Mouse (Mus musculus) thymus, postnatal 10 days (tissue): ENCODE measurements around the gene Gm20696.

Experiments used
- DNase-seq, 2 experiments: peaks; one replicate each; pipeline ENCODE4 v3.0.0; 2021; ENCODE audit warnings: low spot score in 2 of 2

The Gm20696 gene

GRCm38 (mm10) chr6:99263061-99263885 lies 403.3 kb downstream of the Gm20696 start:
- DNase-seq: no peak

- DNase-seq: no peak
Measured at GRCm38 (mm10) chr6:99261737-99262130, 404.9 kb downstream of the Gm20696 start.

GRCm38 (mm10) chr6:99260941-99261736 lies 405.5 kb downstream of the Gm20696 start:
- no peak for DNase-seq

GRCm38 (mm10) chr6:99258346-99258745 lies 408.3 kb downstream of the Gm20696 start:
- DNase-seq: no peak

GRCm38 (mm10) chr6:99257676-99258075 lies 408.9 kb downstream of the Gm20696 start:
- no peak for DNase-seq

- DNase-seq: no peak
Measured at GRCm38 (mm10) chr6:99253331-99253730, 413.3 kb downstream of the Gm20696 start.

- DNase-seq: no peak
Measured at GRCm38 (mm10) chr6:99252816-99253215, 413.8 kb downstream of the Gm20696 start.

GRCm38 (mm10) chr6:99251924-99252323 lies 414.7 kb downstream of the Gm20696 start:
- DNase-seq: no peak

- no peak for DNase-seq
Measured at GRCm38 (mm10) chr6:99251222-99251621, 415.4 kb downstream of the Gm20696 start.

- no peak for DNase-seq
Measured at GRCm38 (mm10) chr6:99249496-99250030, 417.0 kb downstream of the Gm20696 start.

GRCm38 (mm10) chr6:99248396-99248795 lies 418.2 kb downstream of the Gm20696 start:
- no peak for DNase-seq

GRCm38 (mm10) chr6:99241625-99242395 lies 424.8 kb downstream of the Gm20696 start:
- DNase-seq: peak in 1 of 2 experiments; percentile 25

- no peak for DNase-seq
Measured at GRCm38 (mm10) chr6:99240764-99241163, 425.8 kb downstream of the Gm20696 start.

- DNase-seq: no peak
Measured at GRCm38 (mm10) chr6:99235588-99235987, 431.0 kb downstream of the Gm20696 start.

- no peak for DNase-seq
Measured at GRCm38 (mm10) chr6:99233411-99233810, 433.2 kb downstream of the Gm20696 start.

- DNase-seq: no peak
Measured at GRCm38 (mm10) chr6:99228336-99228870, 438.2 kb downstream of the Gm20696 start.

GRCm38 (mm10) chr6:99221147-99221546 lies 445.4 kb downstream of the Gm20696 start:
- DNase-seq: no peak

- no peak for DNase-seq
Measured at GRCm38 (mm10) chr6:99220472-99220871, 446.1 kb downstream of the Gm20696 start.

- no peak for DNase-seq
Measured at GRCm38 (mm10) chr6:99217846-99218245, 448.8 kb downstream of the Gm20696 start.

GRCm38 (mm10) chr6:99217155-99217554 lies 449.4 kb downstream of the Gm20696 start:
- no peak for DNase-seq

- no peak for DNase-seq
Measured at GRCm38 (mm10) chr6:99212461-99212860, 454.1 kb downstream of the Gm20696 start.
